Mouse (Mus musculus): ENCODE results near the gene Igfbpl1.

Igfbpl1 gene

DNA sequence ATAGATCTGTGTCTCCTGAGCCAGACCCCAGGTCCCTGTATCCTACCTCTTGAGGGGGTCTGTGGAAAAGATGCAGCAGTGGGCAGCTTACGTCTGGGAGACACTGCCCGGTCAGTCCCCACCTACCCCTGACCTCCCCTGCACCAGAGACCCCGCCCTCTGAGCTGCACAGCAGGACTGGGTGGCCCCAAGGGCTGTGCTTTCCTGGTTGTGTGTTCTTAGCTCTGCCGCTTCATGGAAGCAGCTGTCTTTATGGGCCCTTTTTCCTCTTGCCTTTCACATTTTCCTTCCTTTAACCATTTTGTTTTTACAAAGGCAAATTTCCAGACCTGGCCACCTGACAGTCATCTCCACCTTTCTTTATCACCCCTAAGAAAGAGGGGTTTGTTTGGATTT lies 56.1 kb downstream of the Igfbpl1 start:
- DNase-seq (ENCODE audit: low spot score in 2 of 2) = no peak

DNA sequence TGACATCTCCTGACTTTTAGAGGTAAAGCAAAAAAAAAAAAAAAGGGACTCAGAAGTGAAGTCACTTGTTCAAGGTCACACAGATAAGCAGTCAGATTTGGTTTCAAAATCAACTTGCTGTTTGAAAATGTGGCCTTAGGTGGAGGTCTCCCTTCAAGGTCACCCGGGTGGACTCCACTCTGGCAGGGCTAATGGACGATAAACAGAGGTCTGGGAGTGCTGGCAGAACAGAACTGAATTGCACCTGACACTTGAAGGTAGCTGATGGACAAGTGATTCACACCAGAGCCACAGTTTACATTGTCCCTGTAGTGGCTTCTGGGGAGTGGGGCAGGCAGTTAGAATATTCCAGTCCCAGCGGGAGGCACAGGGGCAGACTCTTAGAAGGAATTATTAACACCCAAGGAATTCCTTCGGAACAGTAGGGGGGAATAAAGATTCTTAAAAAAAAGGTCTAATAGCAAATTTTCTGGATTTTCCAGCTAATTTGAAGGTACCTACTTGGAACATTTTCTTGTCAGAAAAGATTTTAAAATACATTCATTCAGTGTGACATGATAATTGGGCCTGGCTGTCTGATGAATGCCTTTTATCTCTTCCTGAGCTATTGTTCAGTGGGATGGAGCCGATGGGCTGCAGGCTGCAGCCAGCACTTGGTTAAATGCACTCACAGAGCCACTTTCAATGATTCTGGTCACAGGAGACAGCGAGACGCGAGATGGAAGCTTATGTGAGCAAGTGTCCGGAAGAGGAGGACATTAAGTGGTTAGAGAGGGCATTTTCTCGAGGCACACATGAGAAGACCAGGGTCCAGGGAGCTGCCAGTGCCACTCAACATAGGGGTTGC lies 56.7 kb downstream of the Igfbpl1 start:
- no peak for DNase-seq (ENCODE audit: low spot score in 2 of 2)

DNA sequence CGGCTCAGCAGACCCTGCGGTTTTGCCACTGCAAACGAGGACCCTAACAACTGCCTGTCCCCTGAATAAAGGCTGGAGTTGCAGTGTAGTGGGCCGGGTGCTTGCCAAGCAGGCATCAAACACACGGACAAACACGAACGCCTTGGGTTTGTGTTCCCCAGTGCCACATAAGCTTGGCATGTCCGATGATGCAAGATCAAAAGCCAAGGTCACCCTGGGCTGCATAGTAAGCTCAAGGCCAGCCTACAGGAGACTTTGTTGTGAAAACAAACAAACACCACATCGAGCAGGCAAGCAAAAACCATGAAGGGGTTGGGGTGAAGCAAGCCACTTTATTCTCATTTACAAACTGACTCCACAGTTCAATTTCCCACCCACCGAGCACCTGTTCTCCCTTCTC lies 57.6 kb downstream of the Igfbpl1 start:
- no peak for DNase-seq (ENCODE audit: low spot score in 2 of 2)

DNA sequence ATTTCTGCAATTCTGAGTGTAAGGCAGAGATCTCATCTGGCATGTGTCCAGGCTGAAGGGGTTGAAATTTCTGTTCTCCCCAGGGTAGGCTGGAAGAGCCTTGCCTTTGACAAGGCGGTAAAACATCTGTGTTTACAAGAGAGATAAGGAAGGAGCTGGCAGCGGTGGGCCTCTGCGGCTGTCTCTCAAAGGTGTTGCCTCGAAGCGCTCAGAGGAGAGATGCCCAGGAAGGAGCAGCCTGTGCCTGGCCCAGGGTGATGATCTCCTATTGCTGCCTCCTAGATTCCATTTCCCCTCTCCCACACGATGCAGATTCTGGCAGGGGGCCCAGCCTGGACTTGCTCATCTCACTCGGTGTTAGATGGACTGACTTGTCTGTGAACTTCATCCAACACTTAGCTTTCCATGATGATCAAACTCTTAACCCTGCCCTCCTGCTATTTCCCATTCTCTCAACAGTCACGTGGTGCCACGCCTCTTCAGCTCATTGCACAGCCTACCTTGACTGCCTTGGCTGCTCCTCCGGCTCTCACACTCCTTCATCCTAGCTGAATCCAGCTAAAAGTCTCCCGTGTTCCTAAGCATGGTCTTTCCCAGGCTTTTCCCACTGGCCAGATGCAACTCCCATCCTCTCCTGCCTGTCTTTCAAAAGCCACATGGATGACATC lies 58.7 kb downstream of the Igfbpl1 start:
- DNase-seq (ENCODE audit: low spot score in 2 of 2) = no peak

DNA sequence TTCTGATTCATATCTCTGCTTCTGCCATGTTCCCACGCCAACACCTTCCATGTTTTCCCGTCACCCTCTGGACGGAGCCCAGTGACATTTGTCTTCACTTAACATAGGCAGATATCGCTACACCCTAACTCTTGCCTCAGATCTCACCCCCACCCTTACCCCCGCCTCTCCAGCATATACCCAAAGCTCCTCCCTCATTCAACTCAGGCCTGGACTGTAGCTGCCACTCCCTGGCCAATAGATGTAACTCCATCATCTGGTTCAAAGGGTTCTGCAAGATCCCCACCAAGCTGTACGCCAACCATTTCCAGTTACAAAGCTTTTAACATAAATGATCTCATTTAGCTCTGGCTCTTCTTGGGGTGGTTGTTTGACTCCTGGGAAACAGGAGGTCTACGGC lies 59.9 kb downstream of the Igfbpl1 start:
- no peak for DNase-seq (ENCODE audit: low spot score in 2 of 2)

DNA sequence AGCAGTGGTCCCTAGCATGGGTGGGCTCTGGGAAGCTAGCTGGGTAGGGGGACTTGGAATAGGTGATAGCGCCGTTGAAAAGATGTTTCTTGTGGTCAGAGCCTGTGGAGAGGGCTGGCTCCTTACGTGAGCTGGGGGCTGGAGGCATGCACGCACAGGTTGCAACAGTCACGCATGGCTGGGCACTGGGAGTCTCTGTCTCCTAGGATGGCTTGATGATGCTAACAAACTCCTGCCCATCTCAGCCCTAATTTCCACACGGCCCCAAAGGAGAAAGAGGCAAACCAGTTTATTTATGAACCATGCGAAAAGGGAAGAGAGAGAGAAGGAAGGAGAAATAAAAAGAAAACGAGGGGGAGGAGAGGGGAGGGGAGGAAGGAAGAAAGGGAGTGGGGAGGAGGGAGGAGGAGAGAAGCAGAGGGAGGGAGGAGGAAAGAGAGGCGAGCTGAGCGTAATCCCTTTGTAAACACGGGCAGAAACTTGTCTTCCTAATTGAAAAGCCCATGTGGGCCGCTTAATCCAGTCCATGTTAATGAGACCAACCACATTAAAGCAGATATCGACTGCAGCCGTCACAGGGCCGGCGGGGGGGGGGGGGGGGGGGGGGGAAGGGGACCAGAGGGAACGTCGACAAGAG lies 61.0 kb downstream of the Igfbpl1 start:
- no peak for DNase-seq (ENCODE audit: low spot score in 2 of 2)

DNA sequence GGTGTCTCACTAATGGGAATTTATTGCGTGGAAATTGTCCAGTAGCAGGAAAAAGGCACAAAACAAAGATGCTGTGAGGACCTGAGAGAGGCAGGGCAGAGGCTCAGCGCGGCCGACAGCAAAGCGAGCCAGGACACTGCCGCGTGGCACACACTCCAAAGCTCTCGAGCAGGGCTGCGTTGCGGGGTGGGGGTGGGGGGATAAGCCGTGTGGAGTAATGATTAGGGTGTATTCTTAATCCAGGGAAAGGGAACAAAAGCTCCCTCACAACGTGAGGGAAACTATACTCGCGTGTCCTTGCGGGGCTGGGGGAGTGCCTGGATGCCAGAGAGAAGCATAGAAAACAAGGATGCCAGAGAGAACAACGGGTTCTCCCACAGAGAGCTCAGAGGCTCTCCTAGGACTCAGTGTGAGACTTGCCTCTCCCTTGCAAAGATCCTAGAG lies 61.6 kb downstream of the Igfbpl1 start:
- no peak for DNase-seq (ENCODE audit: low spot score in 2 of 2)

DNA sequence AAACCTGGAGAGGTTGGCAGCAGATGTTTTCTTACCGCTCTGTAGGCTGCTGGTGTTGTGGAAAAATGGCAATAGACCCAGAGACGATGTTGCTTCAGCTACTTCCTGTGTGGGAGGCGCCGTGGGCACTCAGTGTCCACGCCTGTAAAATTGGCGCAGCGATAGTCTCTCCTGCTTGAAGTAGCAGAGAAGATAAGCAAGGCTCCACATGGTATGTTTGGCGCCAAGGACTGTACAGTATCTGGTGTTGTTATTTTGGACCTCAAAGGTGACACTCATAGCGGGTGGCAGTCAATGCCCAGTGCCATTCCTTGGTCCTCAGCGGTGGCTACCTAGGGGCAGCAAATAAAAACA lies 62.6 kb downstream of the Igfbpl1 start:
- no peak for DNase-seq (ENCODE audit: low spot score in 2 of 2)

DNA sequence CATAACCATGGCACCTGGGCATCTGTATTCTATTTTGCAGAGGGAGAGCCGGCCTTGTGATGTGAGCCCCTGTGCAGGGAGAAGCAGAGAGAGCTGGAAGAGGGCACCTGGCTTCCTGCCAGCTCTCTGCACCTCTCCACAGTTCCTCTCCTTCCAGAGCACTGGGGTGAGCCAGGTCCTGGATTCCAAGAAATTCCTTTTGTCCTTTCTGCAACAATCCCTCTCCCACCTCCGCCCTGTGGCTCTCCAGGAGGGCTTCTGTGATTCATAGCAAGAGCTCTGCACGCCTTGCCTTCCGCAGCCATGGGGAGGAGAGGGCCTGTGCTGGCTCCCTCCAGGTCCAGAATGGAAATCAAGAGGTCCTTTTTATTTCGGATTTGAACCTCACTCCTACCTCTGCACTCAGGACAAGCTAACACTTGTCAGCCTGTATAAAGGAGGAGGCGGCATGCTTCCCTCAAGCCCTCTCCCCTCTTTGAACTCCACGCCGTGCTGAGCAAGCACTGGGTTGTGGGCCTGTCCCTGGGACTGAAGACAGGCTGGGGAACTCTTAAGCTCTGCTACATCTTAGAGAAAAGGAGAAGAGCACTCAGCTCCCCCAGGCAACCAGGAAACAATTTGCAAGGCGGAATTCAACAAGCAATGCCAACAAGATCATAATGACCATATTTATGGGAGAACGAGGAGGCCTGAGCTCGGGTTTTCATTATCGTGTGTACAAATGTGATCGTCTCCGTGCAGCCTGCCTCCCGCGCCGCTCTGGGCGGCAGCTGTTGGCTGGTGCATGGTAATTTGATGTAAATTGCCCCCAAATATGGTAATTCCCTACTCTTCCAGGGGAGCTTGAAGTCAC lies 63.2 kb downstream of the Igfbpl1 start:
- peak in 1 of 2 experiments; percentile 30 for DNase-seq (ENCODE audit: low spot score in 2 of 2)

DNA sequence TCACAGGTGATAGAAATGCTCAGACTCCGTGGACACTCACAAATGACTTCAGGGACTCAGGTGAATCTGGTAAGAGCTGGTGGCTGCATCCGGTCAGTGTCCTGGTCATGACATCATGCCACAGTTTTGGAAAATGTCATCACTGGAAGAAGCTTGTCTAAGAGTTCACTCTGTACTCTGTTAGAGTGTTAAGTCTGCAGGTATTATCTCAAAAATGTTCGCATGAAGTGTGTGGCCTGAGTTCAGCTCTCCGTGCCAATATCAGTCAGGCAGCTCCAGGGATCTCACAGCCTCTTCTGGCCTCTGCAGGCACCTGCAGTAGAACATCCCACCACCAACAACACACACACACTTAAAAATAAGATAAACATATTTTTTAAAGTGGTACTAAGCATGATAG lies 64.1 kb downstream of the Igfbpl1 start:
- DNase-seq (ENCODE audit: low spot score in 2 of 2) = no peak
